Mouse (Mus musculus): ENCODE data around the gene Crebl2. TPM values are rescaled to one million over a fixed set of nuclear protein-coding genes. Genes with fewer than 3 reads are reported as not detected.

The Crebl2 gene
- total and polyA plus RNA-seq, 3 experiments = 1.5 to 3.7 TPM; not detected in 1

GRCm38 (mm10) chr6:134854782-134855181, 24.8 kb downstream of the Crebl2 start:
- Histone ChIP-seq H3K4me3 (ENCODE audit: control insufficient read depth in 1 of 2, insufficient read depth in 1 of 2, low read depth in 2 of 2, low read length in 2 of 2) (no peak overlapping the region), H3K27ac (ENCODE audit: control insufficient read depth, low read depth, low read length) (no peak overlapping the region), H3K9me3 (replicated peaks; ENCODE audit: insufficient read depth, low read length) (no peaks in the 10 kb centered on the region), H3K79me2 (ENCODE audit: control insufficient read depth, insufficient read depth, low read length, poor library complexity) (no peaks in the 10 kb centered on the region), H3K4me1 (ENCODE audit: control insufficient read depth in 1 of 2, insufficient read depth in 2 of 2, low read length in 2 of 2) (no peaks in the 10 kb centered on the region), H3K27me3 (ENCODE audit: control insufficient read depth in 1 of 2, insufficient read depth in 2 of 2, low read length in 2 of 2) (no peaks in the 10 kb centered on the region), H3K9ac (ENCODE audit: control insufficient read depth, low read depth, low read length, poor library complexity, severe bottlenecking) (no peak overlapping the region), H3K36me3 (ENCODE audit: control insufficient read depth in 1 of 2, insufficient read depth in 2 of 2, low read length in 2 of 2) (no peaks in the 10 kb centered on the region)
- no peak for DNase-seq (ENCODE audit: low read depth, low spot score)
- TF ChIP-seq NRF1 (IDR thresholded peaks at IDR 0.05; ENCODE audit: insufficient read depth, low read depth, low read length, poor library complexity, severe bottlenecking) (no peak), TCF12 (IDR thresholded peaks at IDR 0.05; ENCODE audit: low read depth, low read length) (no peak), SMC3 (IDR thresholded peaks at IDR 0.05; ENCODE audit: low read depth, low read length) (no peak), GATA1 (IDR thresholded peaks at IDR 0.05; ENCODE audit: low read depth, low read length) (no peak), POLR2AphosphoS2 (IDR thresholded peaks at IDR 0.05; ENCODE audit: low read length) (no peak), JUND (IDR thresholded peaks at IDR 0.05; ENCODE audit: low read depth, low read length) (no peak), NELFE (IDR thresholded peaks at IDR 0.05; ENCODE audit: low read depth, low read length) (no peak)

DNA sequence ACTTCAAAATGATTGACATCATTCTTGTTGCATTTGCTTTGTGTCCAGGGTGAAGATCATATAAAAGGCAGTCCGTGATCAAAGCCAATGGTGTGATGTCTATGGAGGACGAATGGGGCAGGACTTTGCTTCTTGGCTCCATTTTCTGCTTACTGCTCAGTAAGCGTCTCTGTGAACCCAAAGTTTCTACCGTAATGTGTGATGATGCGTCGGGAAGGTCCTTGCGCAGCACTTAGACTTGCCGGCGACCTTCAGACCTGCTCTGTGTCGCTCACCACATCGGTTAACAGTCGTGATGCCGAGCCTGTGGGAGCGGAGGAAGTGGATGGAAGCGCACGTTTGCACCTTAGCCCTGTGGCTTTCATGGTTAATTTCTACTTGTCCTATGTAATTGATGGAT, 26.0 kb downstream of the Crebl2 start:
- Histone ChIP-seq H3K4me3 (ENCODE audit: control insufficient read depth in 1 of 2, insufficient read depth in 1 of 2, low read depth in 2 of 2, low read length in 2 of 2) (no peak overlapping the region), H3K79me2 (ENCODE audit: control insufficient read depth, insufficient read depth, low read length, poor library complexity) (no peaks in the 10 kb centered on the region), H3K36me3 (ENCODE audit: control insufficient read depth in 1 of 2, insufficient read depth in 2 of 2, low read length in 2 of 2) (no peaks in the 10 kb centered on the region), H3K4me1 (ENCODE audit: control insufficient read depth in 1 of 2, insufficient read depth in 2 of 2, low read length in 2 of 2) (no peaks in the 10 kb centered on the region), H3K27me3 (ENCODE audit: control insufficient read depth in 1 of 2, insufficient read depth in 2 of 2, low read length in 2 of 2) (no peaks in the 10 kb centered on the region), H3K27ac (ENCODE audit: control insufficient read depth, low read depth, low read length) (no peak overlapping the region), H3K9ac (ENCODE audit: control insufficient read depth, low read depth, low read length, poor library complexity, severe bottlenecking) (no peak overlapping the region), H3K9me3 (replicated peaks; ENCODE audit: insufficient read depth, low read length) (no peaks in the 10 kb centered on the region)
- no peak for DNase-seq (ENCODE audit: low read depth, low spot score)
- no peak for TF ChIP-seq NELFE (IDR thresholded peaks at IDR 0.05; ENCODE audit: low read depth, low read length)

DNA sequence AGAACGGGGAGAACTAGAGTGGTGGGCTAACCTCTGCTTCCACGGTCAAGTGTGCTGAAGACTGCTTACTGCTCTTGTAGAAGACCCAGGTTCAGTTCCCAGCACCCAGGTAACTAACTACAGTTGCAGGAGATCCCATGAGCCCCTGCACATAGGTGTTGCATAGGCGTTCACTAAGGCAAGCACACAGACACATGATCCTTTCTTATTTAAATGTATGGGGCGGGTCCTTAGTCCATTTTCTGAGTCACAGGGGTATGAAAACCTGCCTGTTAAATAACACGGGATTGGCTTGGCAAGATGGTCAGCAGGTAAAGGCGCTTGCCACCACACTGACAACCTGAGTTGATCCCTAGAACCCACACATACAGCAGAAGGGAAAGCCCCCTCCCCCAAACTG, 29.1 kb downstream of the Crebl2 start:
- no peak overlapping the region for H3K27ac ChIP-seq (ENCODE audit: control insufficient read depth, low read depth, low read length)

GRCm38 (mm10) chr6:134860275-134860674, 30.3 kb downstream of the Crebl2 start:
- no peaks in the 10 kb centered on the region for H3K36me3 ChIP-seq (ENCODE audit: control insufficient read depth in 1 of 2, insufficient read depth in 2 of 2, low read length in 2 of 2)
- no peaks in the 10 kb centered on the region for H3K4me1 ChIP-seq (ENCODE audit: control insufficient read depth in 1 of 2, insufficient read depth in 2 of 2, low read length in 2 of 2)
- no peak for DNase-seq (ENCODE audit: low read depth, low spot score)
- no peaks in the 10 kb centered on the region for H3K79me2 ChIP-seq (ENCODE audit: control insufficient read depth, insufficient read depth, low read length, poor library complexity)
- no peak overlapping the region for H3K4me3 ChIP-seq (ENCODE audit: control insufficient read depth in 1 of 2, insufficient read depth in 1 of 2, low read depth in 2 of 2, low read length in 2 of 2)
- TF ChIP-seq E2F4 (IDR thresholded peaks at IDR 0.05; ENCODE audit: borderline replicate concordance, low read depth, low read length) (no peak), CTCF (IDR thresholded peaks at IDR 0.05 in 2 of 3, conservative IDR thresholded peaks at IDR 0.05 in 1 of 3; ENCODE audit: control insufficient read depth in 1 of 3, insufficient read depth in 1 of 3, low read depth in 2 of 3, low read length in 3 of 3, poor library complexity in 1 of 3, severe bottlenecking in 1 of 3) (no peak), POLR2A (IDR thresholded peaks at IDR 0.05; ENCODE audit: control insufficient read depth in 1 of 2, insufficient read depth in 1 of 2, low read depth in 1 of 2, low read length in 2 of 2, poor library complexity in 1 of 2) (no peak), ETS1 (IDR thresholded peaks at IDR 0.05; ENCODE audit: low read depth, low read length) (no peak), MAFK (IDR thresholded peaks at IDR 0.05; ENCODE audit: borderline replicate concordance, low read depth, low read length) (no peak), POLR2AphosphoS2 (IDR thresholded peaks at IDR 0.05; ENCODE audit: low read length) (no peak), UBTF (IDR thresholded peaks at IDR 0.05; ENCODE audit: borderline replicate concordance, insufficient read depth, low read depth, low read length) (no peak), ZMIZ1 (IDR thresholded peaks at IDR 0.05; ENCODE audit: low read depth, low read length) (no peak), GATA1 (IDR thresholded peaks at IDR 0.05; ENCODE audit: low read depth, low read length) (no peak), EP300 (IDR thresholded peaks at IDR 0.05; ENCODE audit: low read depth in 1 of 2, low read length in 2 of 2) (no peak), CHD1 (IDR thresholded peaks at IDR 0.05; ENCODE audit: low read depth, low read length) (no peak), POLR2AphosphoS5 (IDR thresholded peaks at IDR 0.05; ENCODE audit: borderline replicate concordance, low read depth, low read length) (no peak), KAT2A (conservative IDR thresholded peaks at IDR 0.05; ENCODE audit: low read depth, low read length) (no peak), HCFC1 (IDR thresholded peaks at IDR 0.05; ENCODE audit: low read depth, low read length) (no peak), BHLHE40 (IDR thresholded peaks at IDR 0.05; ENCODE audit: borderline replicate concordance, low read depth, low read length) (no peak)
- H3K27ac ChIP-seq (ENCODE audit: control insufficient read depth, low read depth, low read length) = no peak overlapping the region
- no peak overlapping the region for H3K9ac ChIP-seq (ENCODE audit: control insufficient read depth, low read depth, low read length, poor library complexity, severe bottlenecking)
- no peaks in the 10 kb centered on the region for H3K27me3 ChIP-seq (ENCODE audit: control insufficient read depth in 1 of 2, insufficient read depth in 2 of 2, low read length in 2 of 2)
- H3K9me3 ChIP-seq (replicated peaks; ENCODE audit: insufficient read depth, low read length) = no peaks in the 10 kb centered on the region

More for the DNA sequence above, 29.1 kb downstream of the Crebl2 start:
- no peaks in the 10 kb centered on the region for H3K79me2 ChIP-seq (ENCODE audit: control insufficient read depth, insufficient read depth, low read length, poor library complexity)
- H3K4me3 ChIP-seq (ENCODE audit: control insufficient read depth in 1 of 2, insufficient read depth in 1 of 2, low read depth in 2 of 2, low read length in 2 of 2) = no peak overlapping the region
- H3K9me3 ChIP-seq (replicated peaks; ENCODE audit: insufficient read depth, low read length) = no peaks in the 10 kb centered on the region
- DNase-seq (ENCODE audit: low read depth, low spot score) = no peak
- no peaks in the 10 kb centered on the region for H3K36me3 ChIP-seq (ENCODE audit: control insufficient read depth in 1 of 2, insufficient read depth in 2 of 2, low read length in 2 of 2)
- H3K4me1 ChIP-seq (ENCODE audit: control insufficient read depth in 1 of 2, insufficient read depth in 2 of 2, low read length in 2 of 2) = no peaks in the 10 kb centered on the region
- H3K27me3 ChIP-seq (ENCODE audit: control insufficient read depth in 1 of 2, insufficient read depth in 2 of 2, low read length in 2 of 2) = no peaks in the 10 kb centered on the region
- H3K9ac ChIP-seq (ENCODE audit: control insufficient read depth, low read depth, low read length, poor library complexity, severe bottlenecking) = no peak overlapping the region
- TF ChIP-seq TAL1 (IDR thresholded peaks at IDR 0.05; ENCODE audit: low read length) = no peak
- no peak for TF ChIP-seq POLR2AphosphoS5 (IDR thresholded peaks at IDR 0.05; ENCODE audit: borderline replicate concordance, low read depth, low read length)
- no peak for TF ChIP-seq SIN3A (IDR thresholded peaks at IDR 0.05; ENCODE audit: low read length)
- no peak for TF ChIP-seq MYC (IDR thresholded peaks at IDR 0.05; ENCODE audit: low read depth, low read length)
